Comparison of ENCODE assay signal across 14 mouse cellular contexts in genomic region chr17:14175704-14176103, GRCm38 (mm10). TPM values are rescaled to one million over a fixed set of nuclear protein-coding genes. Genes with fewer than 3 reads are reported as not detected.
DNase-seq lines count a peak whose midpoint lies in the region; ATAC-seq and TF ChIP-seq lines count a peak whose summit lies in the region.
"Had no signal": no experiment of that assay in that cellular context is flagged by ENCODE, and none has a peak within 500 bp of the region (broad histone marks: within the 10 kb centered on the region; RNA-seq: fewer than 3 reads in every experiment).

No protein-coding gene starts in this region.

- no peaks in the 10 kb centered on the region for H3K27me3 ChIP-seq in kidney, postnatal 0 days (ENCODE audit: insufficient read depth, low read length)
- H3K27me3 ChIP-seq: midbrain, embryonic 13.5 days had no signal

- TF ChIP-seq CTCF in kidney, postnatal 0 days (IDR thresholded peaks at IDR 0.05; ENCODE audit: low read depth) = no peak

- H3K36me3 ChIP-seq in kidney, postnatal 0 days (ENCODE audit: insufficient read depth, low read length) = no peaks in the 10 kb centered on the region
- H3K36me3 ChIP-seq: midbrain, embryonic 13.5 days had no signal

- intact Hi-C loops in left cerebral cortex, postnatal 25 days (cut with DNase I) = loop anchor here (2.0 kb wide), 2 partner anchors 29 to 73 kb away; partner anchors contain the start of gene Dact2

- no peak for ATAC-seq in kidney, postnatal 0 days (replicated peaks; ENCODE audit: low FRiP score, low read depth)
- ATAC-seq: lung, postnatal 0 days; midbrain, embryonic 13.5 days had no signal

- H3K4me1 ChIP-seq in kidney, postnatal 0 days (replicated peaks; ENCODE audit: insufficient read depth, low read length) = peaks cover 46% of the 10 kb centered on the region

- no peak overlapping the region for H3K4me3 ChIP-seq in kidney, postnatal 0 days (replicated peaks; ENCODE audit: low read depth, low read length)
- H3K4me3 ChIP-seq: midbrain, embryonic 13.5 days had no signal

- no peak overlapping the region for H3K4me2 ChIP-seq in kidney, postnatal 0 days (ENCODE audit: low read length)
- H3K4me2 ChIP-seq: midbrain, embryonic 13.5 days had no signal

- H3K9me3 ChIP-seq in kidney, postnatal 0 days (replicated peaks; ENCODE audit: low read length) = no peaks in the 10 kb centered on the region
- H3K9me3 ChIP-seq: midbrain, embryonic 13.5 days had no signal

- peak overlapping the region; percentile 91 for H3K27ac ChIP-seq in kidney, postnatal 0 days
- H3K27ac ChIP-seq: midbrain, embryonic 13.5 days had no signal

- no peak overlapping the region for H3K9ac ChIP-seq in kidney, postnatal 0 days (ENCODE audit: low read depth, low read length)
- H3K9ac ChIP-seq: midbrain, embryonic 13.5 days had no signal

- WGBS in kidney, postnatal 0 days = 91% methylated on average over 5 of the region's 5 CpGs

- no peak for DNase-seq in kidney, postnatal 0 days (ENCODE audit: low spot score)
- DNase-seq in kidney, postnatal 4 days = no peak
- DNase-seq in layer of hippocampus, adult 8-10 months (ENCODE audit: low spot score in 2 of 2) = peak; percentile 67 to 73
- peak; percentile 77 to 98 for DNase-seq in left cerebral cortex, postnatal 25 days (ENCODE audit: low spot score in 2 of 2)
- no peak for DNase-seq in yolk sac, embryonic 10.5 days (ENCODE audit: low spot score)
- no peak for DNase-seq in embryo, embryonic 9.5 days (ENCODE audit: extremely low spot score)
- no peak for DNase-seq in adrenal gland, postnatal 4 days (ENCODE audit: low spot score in 2 of 2)
- DNase-seq: cerebellum, adult 9-11 months; heart, postnatal 36 days; kidney, adult 18-20 months; liver; thymus, postnatal 36 days had no signal

RNA-seq across cellular contexts. Expression of gene Dact2, which starts 28.4 kb away (rescaled TPM):
- polyA plus RNA-seq in kidney, postnatal 0 days (2015; fragmentation: Nextera tagmentation; extraction: Ambion mirVana) = 14.8 and 16.0 TPM in 2 replicates
- total RNA-seq in layer of hippocampus, adult 8-10 months (2022) = 10 to 100 TPM; 22.7 to 26.5 (median 24.3) TPM
- total RNA-seq in left cerebral cortex, postnatal 25 days (2021) = 10 to 100 TPM; 80.7 to 87.1 TPM
- 1 to 10 TPM; 2.4 to 9.2 TPM for total RNA-seq in adrenal gland, postnatal 4 days (2021)

Comparison
In these comparisons a context has a peak if more than half of its experiments do, and no peak if none do; other contexts are left out.
1. DNase-seq: peak in layer of hippocampus, adult 8-10 months (2 of 2) and left cerebral cortex, postnatal 25 days (2 of 2); none in kidney, postnatal 0 days (single experiment), kidney, postnatal 4 days (0 of 2), yolk sac, embryonic 10.5 days (single experiment), embryo, embryonic 9.5 days (single experiment) and adrenal gland, postnatal 4 days (0 of 2).